Mouse (Mus musculus): ENCODE data around the gene Cpd. TPM values are rescaled to one million over a fixed set of nuclear protein-coding genes. Genes with fewer than 3 reads are reported as not detected.

Cpd gene
- polyA plus RNA-seq, 1 experiment from 2014 or later = 9.0 TPM

GRCm38 (mm10) chr11:76745921-76746320 is 100.9 kb downstream of the Cpd start:
- no peak for DNase-seq (ENCODE audit: extremely low spot score, low spot score)
- Histone ChIP-seq H3K27me3 (ENCODE audit: poor library complexity, severe bottlenecking) (no peaks in the 10 kb centered on the region), H3K4me1 (no peaks in the 10 kb centered on the region), H3K27ac (no peak overlapping the region), H3K9me3 (no peaks in the 10 kb centered on the region), H3K36me3 (replicated peaks) (peaks cover 86% of the 10 kb centered on the region), H3K4me3 (no peak overlapping the region)
- WGBS = 90% methylated on average over 1 of the region's 1 CpGs

- Histone ChIP-seq H3K4me3 (no peak overlapping the region), H3K4me1 (no peaks in the 10 kb centered on the region), H3K27ac (no peak overlapping the region), H3K9me3 (no peaks in the 10 kb centered on the region), H3K36me3 (replicated peaks) (peaks cover 74% of the 10 kb centered on the region), H3K27me3 (ENCODE audit: poor library complexity, severe bottlenecking) (no peaks in the 10 kb centered on the region)
- WGBS = 79% methylated on average over 7 of the region's 7 CpGs
- no peak for DNase-seq (ENCODE audit: extremely low spot score, low spot score)
Measured at GRCm38 (mm10) chr11:76744550-76744949, 102.3 kb downstream of the Cpd start.

- H3K4me3 ChIP-seq = no peak overlapping the region
- no peak for DNase-seq (ENCODE audit: extremely low spot score, low spot score)
- no peaks in the 10 kb centered on the region for H3K4me1 ChIP-seq
- no peak overlapping the region for H3K27ac ChIP-seq
- H3K9me3 ChIP-seq = no peaks in the 10 kb centered on the region
- WGBS = 94% methylated on average over 7 of the region's 7 CpGs
- H3K36me3 ChIP-seq (replicated peaks) = peaks cover 58% of the 10 kb centered on the region
- no peaks in the 10 kb centered on the region for H3K27me3 ChIP-seq (ENCODE audit: poor library complexity, severe bottlenecking)
Measured at GRCm38 (mm10) chr11:76742511-76742910, 104.3 kb downstream of the Cpd start.

DNA sequence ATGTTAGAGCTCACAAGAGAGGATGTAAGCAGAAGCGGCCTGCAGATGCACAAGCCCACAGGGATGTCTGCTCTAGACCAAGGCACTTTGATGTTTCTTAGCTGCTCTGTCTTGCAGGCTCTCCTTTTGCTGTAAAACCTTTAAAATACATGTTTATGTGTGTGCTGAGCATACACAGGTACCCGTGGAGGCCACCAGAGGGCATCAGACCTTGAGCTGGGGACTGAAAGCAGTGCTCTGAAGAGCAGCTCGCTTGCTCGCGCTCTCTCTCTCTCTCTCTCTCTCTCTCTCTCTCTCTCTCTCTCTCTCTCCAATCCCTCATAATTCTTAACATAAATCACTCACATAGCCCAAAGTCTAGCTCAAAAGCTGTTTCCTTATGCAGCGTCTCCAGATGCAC is 107.7 kb downstream of the Cpd start:
- Histone ChIP-seq H3K27me3 (ENCODE audit: poor library complexity, severe bottlenecking) (no peaks in the 10 kb centered on the region), H3K9me3 (no peaks in the 10 kb centered on the region), H3K4me1 (peaks cover 4% of the 10 kb centered on the region; the same call in 1 of the 2 replicates), H3K4me3 (no peak overlapping the region), H3K36me3 (replicated peaks) (peaks cover 58% of the 10 kb centered on the region), H3K27ac (no peak overlapping the region)
- WGBS = 75% methylated on average over 6 of the region's 6 CpGs
- no peak for DNase-seq (ENCODE audit: extremely low spot score, low spot score)

DNA sequence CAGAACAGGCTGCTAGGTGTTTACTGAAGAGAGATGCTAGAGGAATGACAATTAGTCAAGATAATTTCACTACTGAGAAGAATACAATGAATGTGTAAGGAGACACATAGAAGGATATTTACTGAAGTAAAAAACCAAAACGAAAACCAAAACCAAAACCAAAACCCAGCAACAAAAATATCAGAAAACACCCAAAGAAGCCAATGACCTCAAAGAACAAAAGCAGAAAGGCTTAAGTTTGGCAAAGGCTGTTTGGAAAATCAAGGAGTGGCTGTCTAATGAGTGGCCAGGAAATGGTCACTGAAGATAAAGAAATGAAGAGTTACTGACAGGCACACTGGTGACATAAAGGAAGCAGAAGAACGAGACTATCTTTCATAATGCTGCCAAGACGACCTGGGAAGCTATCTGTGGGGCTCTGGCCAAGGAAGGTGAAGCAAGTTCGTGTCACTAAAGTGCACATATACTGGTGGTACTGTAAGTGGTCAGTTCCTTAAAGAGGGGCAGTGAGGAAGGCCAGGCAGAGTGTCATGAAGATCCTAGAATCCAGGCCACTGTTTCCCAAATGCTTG is 111.0 kb downstream of the Cpd start:
- Histone ChIP-seq H3K27me3 (ENCODE audit: poor library complexity, severe bottlenecking) (no peaks in the 10 kb centered on the region), H3K36me3 (replicated peaks) (peaks cover 60% of the 10 kb centered on the region), H3K9me3 (no peaks in the 10 kb centered on the region), H3K27ac (no peak overlapping the region), H3K4me1 (peaks cover 4% of the 10 kb centered on the region; the same call in 1 of the 2 replicates), H3K4me3 (no peak overlapping the region)
- no peak for DNase-seq (ENCODE audit: extremely low spot score, low spot score)
- WGBS = 81% methylated on average over 4 of the region's 4 CpGs

DNA sequence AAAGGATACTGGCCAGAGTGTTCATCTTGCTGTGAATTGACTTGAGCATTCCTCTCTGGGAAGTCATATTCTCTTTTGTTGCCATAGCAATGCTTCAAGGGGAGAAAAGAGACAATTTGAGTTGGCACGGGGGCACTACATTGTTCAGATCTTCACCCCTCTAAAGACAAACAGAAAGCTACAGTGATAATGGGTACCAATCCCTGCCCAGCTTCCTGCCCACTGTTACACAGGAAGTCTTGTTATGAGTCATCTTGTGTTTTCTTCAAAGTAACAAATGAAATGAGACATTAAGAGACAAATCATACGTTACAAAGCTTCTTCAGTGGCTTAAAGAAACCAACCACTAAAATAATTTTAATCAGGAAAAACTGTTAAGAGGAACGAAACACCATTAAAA is 112.3 kb downstream of the Cpd start:
- H3K36me3 ChIP-seq (replicated peaks) = peaks cover 72% of the 10 kb centered on the region
- no peak for DNase-seq (ENCODE audit: extremely low spot score, low spot score)
- H3K9me3 ChIP-seq = no peaks in the 10 kb centered on the region
- peaks cover 4% of the 10 kb centered on the region; the same call in 1 of the 2 replicates for H3K4me1 ChIP-seq
- H3K27ac ChIP-seq = no peak overlapping the region
- no peak overlapping the region for H3K4me3 ChIP-seq
- no peaks in the 10 kb centered on the region for H3K27me3 ChIP-seq (ENCODE audit: poor library complexity, severe bottlenecking)
- 81% methylated on average over 3 of the region's 3 CpGs for WGBS

GRCm38 (mm10) chr11:76730650-76731049 is 116.2 kb downstream of the Cpd start:
- no peaks in the 10 kb centered on the region for H3K27me3 ChIP-seq (ENCODE audit: poor library complexity, severe bottlenecking)
- no peak for DNase-seq (ENCODE audit: extremely low spot score, low spot score)
- H3K4me3 ChIP-seq = no peak overlapping the region
- H3K9me3 ChIP-seq = no peaks in the 10 kb centered on the region
- 87% methylated on average over 3 of the region's 3 CpGs for WGBS
- peaks cover 4% of the 10 kb centered on the region; the same call in 1 of the 2 replicates for H3K4me1 ChIP-seq
- peaks cover 78% of the 10 kb centered on the region for H3K36me3 ChIP-seq (replicated peaks)
- H3K27ac ChIP-seq = no peak overlapping the region; the same call in 1 of the 2 replicates

Other genes starting within 250 kb of the Cpd start
- gene Abr, start 224.7 kb downstream of the Cpd start, polyA plus RNA-seq (2016; fragmentation: Nextera tagmentation; extraction: Ambion mirVana) = 25.8 and 27.0 TPM in 2 replicates
- gene Bhlha9, start 174.5 kb downstream of the Cpd start, polyA plus RNA-seq (2016; fragmentation: Nextera tagmentation; extraction: Ambion mirVana) = not detected in 2 replicates
- gene Trarg1, start 167.2 kb downstream of the Cpd start, polyA plus RNA-seq (2016; fragmentation: Nextera tagmentation; extraction: Ambion mirVana) = 0.05 and 0.15 TPM in 2 replicates
- 23.2 and 24.3 TPM in 2 replicates for gene Gosr1, start 83.4 kb downstream of the Cpd start, polyA plus RNA-seq (2016; fragmentation: Nextera tagmentation; extraction: Ambion mirVana)
- gene Tmigd1, start 55.1 kb upstream of the Cpd start, polyA plus RNA-seq (2016; fragmentation: Nextera tagmentation; extraction: Ambion mirVana) = not detected in 2 replicates
- gene Blmh, start 77.8 kb upstream of the Cpd start, polyA plus RNA-seq (2016; fragmentation: Nextera tagmentation; extraction: Ambion mirVana) = 206 and 209 TPM in 2 replicates
- 0.43 and 0.54 TPM in 2 replicates for gene Slc6a4, start 151.6 kb upstream of the Cpd start, polyA plus RNA-seq (2016; fragmentation: Nextera tagmentation; extraction: Ambion mirVana)
- 65.5 and 70.4 TPM in 2 replicates for gene Nsrp1, start 231.4 kb upstream of the Cpd start, polyA plus RNA-seq (2016; fragmentation: Nextera tagmentation; extraction: Ambion mirVana)